Mouse (Mus musculus) layer of hippocampus, postnatal 14 days (tissue): Measurements from ENCODE around the gene Cacnb3. TPM values are rescaled to one million over a fixed set of nuclear protein-coding genes. Genes with fewer than 3 reads are reported as not detected.

Experiments
- DNase-seq, 2 experiments: peaks; one replicate each; pipeline ENCODE4 v3.0.0; 2021 to 2022; ENCODE audit warnings: low spot score in 2 of 2, mixed read lengths in 1 of 2
- total RNA-seq, 2 experiments: library from RNA; stranded (reverse); gene quantifications; 2 replicates each; pipeline ENCODE4 v1.2.3; 2021

Cacnb3 gene
- total RNA-seq, 2 experiments from 2014 or later, result 159 to 168 TPM

GRCm38 (mm10) chr15:98608784-98609250 is 21.8 kb upstream of the Cacnb3 start:
- DNase-seq, result no peak

- DNase-seq, result peak; percentile 69 to 83
Observed at GRCm38 (mm10) chr15:98609331-98610130, 21.1 kb upstream of the Cacnb3 start, which contains the start of gene Adcy6. Adcy6 (minus strand) TSS chr15:98610076.

GRCm38 (mm10) chr15:98610131-98610633 is 20.5 kb upstream of the Cacnb3 start:
- DNase-seq, result no peak

- DNase-seq, result no peak
Observed at GRCm38 (mm10) chr15:98612229-98612628, 18.4 kb upstream of the Cacnb3 start.

DNA sequence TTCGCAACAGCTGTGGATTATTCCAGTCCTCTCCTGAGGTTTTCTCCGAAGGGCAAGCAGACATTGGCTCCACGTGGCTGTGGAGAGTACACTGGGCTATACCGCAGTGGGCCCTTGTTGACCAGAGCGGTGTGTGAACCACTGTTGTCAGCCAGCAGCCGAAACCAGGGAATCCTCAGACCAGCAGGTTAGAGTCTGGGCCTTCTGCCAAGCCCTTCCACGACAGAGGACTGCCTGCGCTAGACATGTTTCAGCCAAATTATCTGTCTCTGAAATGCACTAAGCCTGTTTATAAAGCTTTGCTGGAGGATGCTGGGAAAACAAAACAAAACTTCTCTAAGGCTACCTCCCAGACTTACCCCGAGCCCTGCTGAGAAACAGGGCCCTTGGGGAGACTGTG is 16.1 kb upstream of the Cacnb3 start:
- no peak for DNase-seq

GRCm38 (mm10) chr15:98614971-98615370 is 15.7 kb upstream of the Cacnb3 start:
- no peak for DNase-seq

- no peak for DNase-seq
Observed at GRCm38 (mm10) chr15:98615751-98616150, 14.9 kb upstream of the Cacnb3 start.

GRCm38 (mm10) chr15:98616362-98617175 is 14.1 kb upstream of the Cacnb3 start:
- no peak for DNase-seq

- peak; percentile 82 to 85 for DNase-seq
Observed at GRCm38 (mm10) chr15:98617176-98617537, 13.5 kb upstream of the Cacnb3 start.

- DNase-seq, result no peak
Observed at GRCm38 (mm10) chr15:98622199-98622598, 8.4 kb upstream of the Cacnb3 start.

DNA sequence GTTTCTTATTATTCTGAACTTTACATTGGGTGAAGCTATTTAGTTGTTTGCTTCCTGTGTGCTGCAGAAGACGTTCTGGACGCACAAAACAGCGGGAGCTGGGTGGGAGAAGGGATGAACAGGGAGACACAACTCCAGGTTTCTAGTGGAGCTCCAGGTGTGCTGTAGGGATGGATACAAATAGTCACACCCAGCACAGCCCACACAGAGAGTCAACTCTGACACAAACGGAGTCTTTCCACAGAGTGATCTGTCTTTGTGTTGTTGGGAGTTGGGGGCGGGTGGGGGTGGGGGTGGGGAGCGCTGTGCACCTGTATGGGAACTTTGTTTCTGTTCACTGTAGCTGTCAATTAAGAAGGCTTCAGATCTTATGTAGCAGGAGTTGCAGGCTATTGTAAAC is 7.9 kb upstream of the Cacnb3 start:
- no peak for DNase-seq

GRCm38 (mm10) chr15:98623361-98623821 is 7.2 kb upstream of the Cacnb3 start:
- no peak for DNase-seq

GRCm38 (mm10) chr15:98626078-98626477 is 4.6 kb upstream of the Cacnb3 start:
- DNase-seq, result no peak

- DNase-seq, result no peak
Observed at GRCm38 (mm10) chr15:98626487-98627212, 4.0 kb upstream of the Cacnb3 start.

GRCm38 (mm10) chr15:98628589-98629254 is 1.9 kb upstream of the Cacnb3 start:
- DNase-seq, result no peak

GRCm38 (mm10) chr15:98629464-98629863 is 1.2 kb upstream of the Cacnb3 start:
- no peak for DNase-seq

DNA sequence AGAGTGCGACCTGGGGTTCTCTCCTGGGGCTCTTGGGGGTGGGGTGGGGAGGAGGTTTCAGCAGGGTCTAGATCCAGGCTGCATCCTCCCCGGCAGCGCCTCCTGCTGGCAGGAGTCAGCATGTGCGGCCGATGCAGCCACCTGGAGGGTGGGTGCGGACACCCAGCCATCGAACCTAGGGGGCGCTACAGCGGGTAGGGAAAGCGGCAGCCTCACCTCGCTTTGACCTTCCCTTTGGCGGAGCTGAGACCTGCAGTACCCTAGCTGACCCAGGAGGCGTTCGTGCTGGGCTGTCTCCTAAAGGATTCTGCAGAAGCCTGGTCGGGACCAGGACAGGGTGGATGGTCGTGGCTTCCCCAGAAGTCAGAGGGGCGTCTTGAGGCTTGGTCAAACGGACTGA is 853 bp downstream of the Cacnb3 start:
- peak in 1 of 2 experiments; percentile 68 for DNase-seq

DNA sequence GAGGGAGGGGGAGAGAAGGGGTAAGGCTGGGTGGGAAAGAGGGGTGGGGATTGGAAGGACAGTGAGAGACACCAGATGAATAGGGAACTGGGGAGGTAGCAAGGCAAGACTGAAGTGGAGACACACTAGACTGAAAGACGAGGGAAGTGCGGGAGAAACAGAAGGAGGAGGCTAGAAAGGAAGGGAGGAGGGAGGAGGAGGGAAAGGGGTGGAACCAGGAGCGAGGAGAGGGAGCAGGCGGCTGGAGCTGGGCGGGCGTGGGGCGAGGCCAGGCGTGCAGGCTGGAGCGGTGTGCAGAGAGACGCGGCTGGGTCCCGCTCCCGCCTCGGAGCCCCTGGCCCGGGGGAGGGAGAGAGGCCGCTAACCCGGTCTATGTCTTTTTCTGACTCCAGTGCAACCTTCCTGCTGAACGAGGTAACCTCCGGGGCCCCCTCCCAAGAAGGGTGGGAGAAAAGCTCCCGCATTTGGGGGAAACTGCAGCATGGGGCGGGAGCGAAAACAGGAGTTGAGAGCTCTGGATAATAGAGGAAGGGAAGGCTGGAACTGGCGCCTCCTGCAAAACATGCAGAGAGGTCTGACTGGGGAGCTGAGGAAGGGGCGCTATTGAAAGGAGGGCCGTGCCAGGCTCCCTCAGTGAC is 1.6 kb downstream of the Cacnb3 start:
- no peak for DNase-seq

DNA sequence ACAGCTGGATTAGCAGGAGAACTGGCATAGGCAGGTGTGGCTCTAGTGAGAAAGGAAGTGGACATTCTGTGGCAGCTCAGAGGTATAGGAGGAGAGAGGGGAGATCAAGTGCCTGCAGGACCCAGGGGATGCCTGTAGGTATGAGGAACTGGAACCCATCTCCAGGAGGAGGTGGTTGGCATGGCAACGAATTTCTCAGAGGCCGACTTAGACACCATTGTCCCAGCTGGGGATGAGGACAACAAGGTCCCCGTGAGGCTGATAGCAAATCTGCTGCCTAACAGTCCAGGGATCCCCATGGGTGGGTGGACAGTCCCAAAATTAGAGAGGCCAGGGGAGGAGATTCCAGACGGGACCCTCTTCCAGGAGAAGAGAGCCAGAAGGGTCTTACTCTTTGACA is 2.3 kb downstream of the Cacnb3 start:
- DNase-seq, result no peak

DNA sequence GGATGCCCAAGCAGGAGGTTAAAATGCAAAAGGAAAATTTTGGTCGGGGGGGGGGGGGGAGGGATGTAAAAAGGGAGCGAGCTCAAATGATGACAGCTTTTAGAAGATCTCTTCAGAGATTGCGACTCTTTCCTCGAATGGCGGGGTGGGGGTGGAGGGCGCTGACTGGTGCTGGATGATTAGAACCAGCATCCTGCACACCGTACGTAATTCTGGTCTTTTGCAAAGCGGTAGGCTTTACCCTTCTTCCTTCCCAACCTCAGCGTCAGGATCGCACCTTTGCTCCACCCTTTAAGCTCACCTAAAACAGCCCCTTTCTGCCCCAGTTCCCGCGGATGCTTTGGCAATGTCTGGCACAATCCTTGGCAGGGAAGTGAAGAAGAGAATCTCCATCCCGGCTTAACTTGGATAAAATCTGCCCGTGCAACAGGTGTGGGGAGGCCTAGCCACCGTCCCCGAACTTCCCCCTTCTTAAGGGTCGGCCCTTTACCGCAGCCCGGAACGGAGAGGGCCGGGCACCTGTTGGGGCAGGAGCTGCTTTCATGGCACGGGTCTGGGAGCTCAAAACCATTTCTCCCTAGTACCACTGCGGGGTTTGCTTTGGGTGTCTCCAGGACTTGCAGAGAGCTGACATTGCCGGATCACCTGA is 3.3 kb downstream of the Cacnb3 start:
- no peak for DNase-seq
